Mouse (Mus musculus): ENCODE measurements around the gene Egln3.

Egln3 gene

DNA sequence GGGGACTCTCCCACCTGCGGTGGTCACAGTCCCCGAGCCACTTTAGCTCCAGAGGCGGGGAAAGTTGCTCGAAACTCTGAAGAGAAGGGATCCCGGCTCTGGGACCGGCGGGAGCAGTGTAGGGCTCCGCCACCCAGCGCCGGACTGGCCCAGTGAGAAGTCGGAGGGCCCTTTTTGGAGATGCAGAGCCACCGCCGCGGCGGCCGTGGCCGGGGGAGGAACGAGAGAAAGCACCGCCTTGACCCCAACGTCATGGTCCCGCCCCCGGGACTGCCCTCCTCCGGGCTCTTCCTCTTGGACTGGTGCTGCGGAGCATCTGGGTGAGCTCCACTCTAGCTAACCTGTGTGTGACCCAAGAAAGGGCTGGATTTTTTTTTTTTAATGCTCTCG is at the start of gene Egln3:
Gene Egln3, minus strand, starts transcription at position 205 of the 390 bp plus-strand sequence.
- DNase-seq: peak; percentile 47 to 48

DNA sequence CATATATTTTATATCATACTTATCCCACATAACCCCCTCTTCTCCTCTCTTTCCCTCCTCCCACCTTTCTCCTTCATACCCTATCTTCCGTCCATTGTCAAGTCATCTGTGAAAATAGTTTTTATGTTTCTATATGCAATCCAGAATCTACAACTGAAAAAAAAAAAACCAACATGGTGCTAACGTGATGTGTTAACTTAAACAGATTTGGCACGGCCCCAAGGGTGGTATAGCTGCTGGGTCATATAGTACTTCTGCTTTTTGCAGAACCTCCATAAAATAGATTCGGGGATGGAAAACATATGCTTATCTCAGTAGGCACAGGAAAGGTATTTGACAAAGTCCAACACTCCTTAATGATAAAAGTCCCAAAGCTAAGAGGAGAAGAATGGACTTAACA is 49.8 kb upstream of the Egln3 start:
- no peak for DNase-seq

DNA sequence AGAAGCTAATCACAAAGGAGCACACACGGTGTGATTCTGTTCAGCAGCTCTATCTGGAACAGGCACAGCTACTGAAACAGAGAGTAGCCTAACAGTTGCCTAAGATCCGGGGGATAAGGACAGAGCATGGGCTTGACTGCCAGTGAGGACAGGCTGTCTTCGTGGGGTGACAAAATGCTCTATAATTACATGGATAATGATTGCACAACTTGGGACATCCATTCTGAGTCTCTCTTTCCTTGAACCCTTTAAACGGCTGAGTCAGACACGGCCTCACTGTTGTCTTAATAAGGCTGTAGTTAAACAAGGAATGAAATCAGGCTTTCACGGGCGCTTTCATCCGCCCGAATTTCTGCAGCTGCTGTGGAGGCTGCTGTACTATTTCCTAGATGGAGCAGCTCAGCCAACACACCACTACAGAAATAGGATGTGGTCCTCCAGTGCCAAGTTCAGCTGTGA is 48.3 kb upstream of the Egln3 start:
- no peak for DNase-seq

DNA sequence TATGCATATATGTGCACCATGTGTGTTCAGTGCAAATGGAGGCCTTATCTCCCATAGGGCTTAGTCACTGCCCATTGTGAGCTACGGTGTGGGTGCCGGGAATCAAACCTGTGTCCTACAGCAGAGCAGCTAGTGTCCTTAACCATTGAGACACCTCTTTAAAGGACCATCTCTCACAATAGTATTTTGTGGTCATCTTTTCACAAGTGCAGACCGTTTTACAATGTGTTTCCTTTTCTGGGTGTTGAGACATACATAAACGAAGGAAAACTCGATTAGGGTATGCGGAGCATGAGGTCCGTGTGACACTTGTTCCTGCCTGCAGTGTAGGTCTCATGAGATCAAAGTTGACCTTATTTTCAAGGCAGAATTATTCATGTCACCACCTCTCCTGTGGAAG is 44.2 kb upstream of the Egln3 start:
- no peak for DNase-seq

DNA sequence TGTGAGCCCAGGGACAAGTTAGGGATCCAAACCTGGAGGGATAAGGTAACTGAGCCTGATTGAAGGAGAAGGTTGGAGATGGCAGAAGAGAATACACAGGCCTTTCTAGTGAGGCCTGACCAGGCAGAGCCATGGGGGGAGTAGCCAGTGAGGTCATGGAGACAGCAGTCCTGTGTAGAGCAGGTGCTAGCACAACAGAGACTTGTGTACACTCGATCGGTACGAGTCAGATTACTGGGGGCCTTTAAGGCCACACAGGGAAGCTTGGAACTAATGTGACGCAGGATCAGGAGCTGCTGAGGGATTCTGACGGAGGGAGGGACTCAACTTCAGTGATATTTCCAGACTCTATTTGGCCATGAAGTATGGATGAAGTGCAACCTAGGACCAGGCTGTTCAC is 39.5 kb upstream of the Egln3 start:
- DNase-seq: no peak

- DNase-seq: no peak
These were observed 38.3 kb upstream of the Egln3 start for GRCm38 (mm10) chr12:54241976-54242375.

GRCm38 (mm10) chr12:54233794-54234193 is 30.1 kb upstream of the Egln3 start:
- DNase-seq: no peak

- DNase-seq: no peak
These were observed 29.4 kb upstream of the Egln3 start for GRCm38 (mm10) chr12:54232996-54233603.

- no peak for DNase-seq
These were observed 28.8 kb upstream of the Egln3 start for GRCm38 (mm10) chr12:54232456-54232855.

DNA sequence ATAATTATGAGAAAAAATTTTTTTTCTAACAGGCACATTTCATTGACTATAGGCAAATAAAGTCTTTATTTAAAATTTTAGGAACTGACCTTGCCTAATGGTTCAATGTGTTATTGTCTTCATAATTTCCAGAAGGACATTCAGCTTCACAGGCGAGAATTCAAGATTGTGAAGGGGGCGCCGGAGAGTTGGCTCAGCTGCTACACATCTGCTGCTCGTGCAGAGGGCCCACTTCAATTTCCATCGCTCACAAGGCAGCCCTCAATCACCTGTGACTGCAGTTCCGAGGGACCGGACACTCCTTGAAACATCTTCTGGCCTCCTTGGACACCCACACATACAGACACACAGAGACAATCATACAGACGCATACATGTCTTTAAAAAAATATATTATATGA is 23.9 kb upstream of the Egln3 start:
- DNase-seq: no peak

GRCm38 (mm10) chr12:54226341-54226740 is 22.7 kb upstream of the Egln3 start:
- no peak for DNase-seq

GRCm38 (mm10) chr12:54225610-54226009 is 21.9 kb upstream of the Egln3 start:
- no peak for DNase-seq

DNA sequence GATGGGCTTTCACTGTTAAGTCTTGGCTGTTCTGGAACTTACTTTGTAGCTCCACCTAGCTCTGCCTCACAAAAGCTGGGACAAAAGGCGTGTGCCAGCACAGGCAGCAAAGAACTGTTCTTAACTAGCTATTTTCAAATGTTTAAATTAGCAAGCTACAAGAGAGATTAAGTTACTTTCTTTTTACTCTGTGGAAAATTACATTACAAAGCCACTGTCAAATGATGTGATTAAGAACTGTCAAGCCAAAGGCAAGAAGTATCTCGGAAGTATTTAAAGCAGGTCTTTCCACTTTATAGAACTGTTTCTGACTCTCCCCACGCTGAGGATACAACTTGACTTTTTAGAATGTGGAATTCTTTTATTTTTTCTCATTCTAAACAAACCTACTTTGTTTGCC is 21.4 kb upstream of the Egln3 start:
- DNase-seq: no peak

DNA sequence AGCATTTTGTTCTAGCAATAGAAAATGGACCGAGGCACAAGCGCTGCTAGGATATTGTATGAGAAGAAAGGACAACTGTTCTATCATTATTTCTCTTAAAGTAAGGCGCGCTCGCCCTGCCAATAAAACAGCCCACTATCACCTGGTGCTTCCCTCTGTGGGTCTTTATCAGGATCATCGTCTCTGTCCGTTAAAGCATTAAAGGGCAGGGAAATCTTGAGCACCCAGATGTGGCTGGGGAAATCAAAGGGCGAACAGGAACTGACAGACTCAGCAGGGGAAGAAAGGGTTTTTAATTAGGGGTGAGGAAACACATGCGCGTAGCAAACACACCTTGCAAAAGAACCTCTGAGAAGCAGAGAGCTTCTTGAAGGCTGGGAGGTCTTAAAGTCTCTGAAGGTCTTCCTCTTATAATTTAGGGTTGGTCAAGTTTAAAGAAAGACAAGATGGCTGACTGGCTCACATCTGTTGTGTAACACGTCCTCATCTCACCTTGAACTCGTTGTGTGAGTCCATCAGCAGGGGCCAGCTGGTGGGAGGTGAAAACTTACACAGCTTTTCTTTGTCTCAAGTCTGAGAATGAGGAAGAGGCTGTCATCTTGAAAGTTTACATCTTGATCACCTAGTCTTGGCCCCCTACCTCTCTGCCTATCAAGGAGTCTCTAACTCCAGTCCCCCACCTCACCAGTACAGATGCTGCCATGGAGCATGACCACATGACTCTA is 18.5 kb upstream of the Egln3 start:
- DNase-seq: no peak

- no peak for DNase-seq
These were observed 13.0 kb upstream of the Egln3 start for GRCm38 (mm10) chr12:54216673-54217072.

- DNase-seq: no peak
These were observed 10.8 kb upstream of the Egln3 start for GRCm38 (mm10) chr12:54214426-54214825.

DNA sequence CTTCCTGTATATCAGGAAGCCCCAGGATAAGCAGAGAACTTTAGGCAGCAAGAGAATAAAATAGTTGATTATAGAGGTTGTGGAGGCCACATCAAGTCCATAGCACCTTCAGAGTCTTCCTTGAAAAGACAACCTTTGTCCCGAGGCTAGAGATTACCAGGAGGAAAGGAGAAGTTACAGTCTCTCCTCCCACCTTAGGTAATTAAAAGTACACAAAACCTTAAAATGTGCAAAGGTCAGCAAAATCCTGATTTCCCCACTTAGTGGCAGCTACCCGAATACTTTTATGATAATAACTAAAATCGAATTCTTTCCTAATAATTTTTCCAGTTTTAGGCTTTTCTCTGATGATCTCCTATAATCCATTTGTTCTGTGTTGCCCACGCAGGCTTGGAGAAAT is 10.2 kb upstream of the Egln3 start:
- DNase-seq: no peak

DNA sequence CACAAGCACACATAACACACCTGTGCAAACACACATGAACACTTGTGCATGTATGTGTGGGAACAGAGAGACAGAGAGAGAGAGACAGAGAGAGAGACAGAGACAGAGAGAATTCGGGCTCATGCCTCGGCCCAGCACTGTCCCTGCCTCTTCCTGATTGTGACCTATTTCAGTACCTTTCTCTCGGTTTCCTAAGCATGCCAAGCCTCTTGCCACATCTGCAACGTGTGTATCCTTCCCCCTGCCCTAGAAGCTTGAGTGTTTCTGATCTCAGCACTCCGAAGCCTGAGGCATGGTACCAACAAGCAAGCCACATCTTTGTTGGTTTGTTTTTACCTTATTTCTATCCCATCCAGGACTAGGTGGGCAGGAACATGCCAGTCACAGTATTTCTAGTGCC is 9.6 kb upstream of the Egln3 start:
- DNase-seq: no peak

DNA sequence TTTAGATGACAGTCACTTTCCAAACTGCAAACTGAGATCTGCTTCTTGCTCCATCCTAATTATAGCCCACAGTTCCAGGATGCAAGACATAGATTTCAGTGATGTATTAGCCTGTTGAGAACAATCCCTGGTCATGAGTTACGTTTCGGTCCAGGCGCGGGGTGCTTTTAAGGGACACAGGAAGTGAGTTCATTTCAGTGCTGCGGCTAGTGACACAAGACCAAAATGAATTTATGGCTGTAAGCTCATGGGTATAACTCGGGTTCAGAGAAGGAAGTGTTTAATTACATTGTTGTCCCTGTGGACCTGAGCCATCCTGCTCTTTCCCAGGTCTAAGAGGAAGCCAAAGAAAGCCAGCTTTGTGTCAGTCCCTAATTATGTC is 5.5 kb upstream of the Egln3 start:
- DNase-seq: no peak

DNA sequence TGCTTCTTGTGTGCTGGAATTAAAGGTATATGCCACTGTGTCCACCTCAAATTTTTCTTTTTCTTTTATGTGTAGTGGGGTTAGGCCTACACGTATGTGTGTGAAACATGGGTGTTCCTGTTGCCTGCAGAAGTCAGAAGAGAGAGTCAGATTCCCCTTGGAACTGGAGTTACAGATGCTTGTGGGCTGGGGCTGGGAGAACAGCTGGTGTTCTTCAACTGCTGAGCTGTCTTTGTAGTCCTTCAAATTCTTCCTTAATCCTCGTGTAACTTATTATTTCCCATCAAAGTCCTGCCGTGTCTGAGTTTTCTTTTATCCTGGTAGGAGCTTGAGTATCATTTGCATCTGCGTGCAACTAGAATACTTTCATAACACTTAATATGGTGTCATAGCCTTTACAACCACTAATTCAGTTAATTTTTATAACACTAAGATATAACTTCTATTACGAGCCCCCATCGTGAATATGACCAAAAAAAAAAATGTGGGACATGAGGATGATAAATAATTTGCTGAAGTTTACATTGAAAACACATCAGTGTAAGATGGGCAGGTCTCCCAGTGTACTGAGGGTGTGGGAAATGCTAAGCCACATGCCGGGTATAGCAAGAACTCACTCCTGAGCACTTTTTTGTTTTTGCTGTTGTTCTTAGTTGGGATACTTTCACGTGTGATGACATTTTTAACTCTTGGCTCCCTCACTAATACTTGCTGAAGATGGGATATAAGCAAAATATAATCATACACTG is 4.9 kb upstream of the Egln3 start:
- no peak for DNase-seq

GRCm38 (mm10) chr12:54205731-54206130 is 2.1 kb upstream of the Egln3 start:
- DNase-seq: no peak

- no peak for DNase-seq
These were observed 1.5 kb upstream of the Egln3 start for GRCm38 (mm10) chr12:54205195-54205594.

- DNase-seq: peak in 1 of 2 experiments; percentile 9
These were observed 650 bp downstream of the Egln3 start for GRCm38 (mm10) chr12:54202765-54203655.
